Comparison of ENCODE assay signal across 29 mouse cellular contexts in genomic region chr9:106481075-106481474, GRCm38 (mm10). TPM values are rescaled to one million over a fixed set of nuclear protein-coding genes. Genes with fewer than 3 reads are reported as not detected.
DNase-seq lines count a peak whose midpoint lies in the region; ATAC-seq lines count a peak whose summit lies in the region.
"Had no signal": no experiment of that assay in that cellular context is flagged by ENCODE, and none has a peak within 500 bp of the region (broad histone marks: within the 10 kb centered on the region; RNA-seq: fewer than 3 reads in every experiment).

No protein-coding gene starts in this region.

- DNase-seq in cerebellum, adult 11 months: peak; percentile 4
- DNase-seq in cerebellum, postnatal 36 days: no peak
- peak; percentile 2 for DNase-seq in layer of hippocampus, adult 11-12 months (ENCODE audit: low spot score)
- DNase-seq in layer of hippocampus, adult 9-11 months: no peak
- peak; percentile 50 for DNase-seq in 416B (ENCODE audit: low read depth)
- no peak for DNase-seq in right cerebral cortex, postnatal 25 days
- DNase-seq in c-Kit-positive CD71-positive TER-119-positive erythroid progenitor cells, embryonic 14.5 days (ENCODE audit: low spot score): no peak
- DNase-seq: adrenal gland, postnatal 36 days; cerebellum, adult 18-20 months; cerebellum, postnatal 25 days; kidney, adult 9 months; kidney, postnatal 36 days; liver, embryonic 13.5 days; lung, adult 2 months; lung, postnatal 36 days; thymus, adult 18-20 months had no signal

- peak; percentile 9 to 13; a peak in 1 of 4 replicates for ATAC-seq in hematopoietic stem cell, adult 5-6 weeks (replicated peaks in 1 of 2; ENCODE audit: insufficient read depth in 1 of 2, low FRiP score in 2 of 2, low TSS enrichment in 1 of 2, low read depth in 1 of 2, poor library complexity in 2 of 2, severe bottlenecking in 2 of 2)
- ATAC-seq: CD4-positive, CD25-positive, alpha-beta regulatory T cell, adult 4 months; forebrain, embryonic 13.5 days; hindbrain, embryonic 16.5 days; intestine, embryonic 16.5 days; midbrain, embryonic 15.5 days; Patski had no signal

RNA-seq across cellular contexts. Expression of gene Parp3, which starts 4.3 kb away (rescaled TPM):
- total RNA-seq in hematopoietic stem cell, adult 5-6 weeks (2017): 25.2 and 29.7 TPM in 2 replicates

RNA-seq across cellular contexts. Expression of gene Rrp9, which starts 5.3 kb away (rescaled TPM):
- 42.6 and 43.1 TPM in 2 replicates for total RNA-seq in hematopoietic stem cell, adult 5-6 weeks (2017)

RNA-seq across cellular contexts. Expression of gene Gpr62, which starts 15.3 kb away (rescaled TPM):
- total RNA-seq in hematopoietic stem cell, adult 5-6 weeks (2017): not detected in 2 replicates
- total RNA-seq: G1E had no signal

RNA-seq across cellular contexts. Expression of gene Iqcf1, which starts 18.7 kb away (rescaled TPM):
- not detected in 2 replicates for total RNA-seq in hematopoietic stem cell, adult 5-6 weeks (2017)
- total RNA-seq: adrenal gland, adult 18-20 months; adrenal gland, postnatal 36 days; G1E; gastrocnemius, postnatal 25 days; heart, adult 8-10 months; left cerebral cortex, adult 18-20 months; left cerebral cortex, postnatal 36 days had no signal

RNA-seq across cellular contexts. Expression of gene Pcbp4, which starts 28.0 kb away (rescaled TPM):
- 2.1 and 3.3 TPM in 2 replicates for total RNA-seq in hematopoietic stem cell, adult 5-6 weeks (2017)

Comparison
In these comparisons a context has a peak if more than half of its experiments do, and no peak if none do; other contexts are left out.
1. DNase-seq: peak in cerebellum, adult 11 months (single experiment), layer of hippocampus, adult 11-12 months (single experiment) and 416B (single experiment); none in cerebellum, postnatal 36 days (0 of 2), layer of hippocampus, adult 9-11 months (single experiment), right cerebral cortex, postnatal 25 days (single experiment) and c-Kit-positive CD71-positive TER-119-positive erythroid progenitor cells, embryonic 14.5 days (single experiment).